Mouse (Mus musculus): ENCODE measurements around the gene Oas2. TPM values are rescaled to one million over a fixed set of nuclear protein-coding genes. Genes with fewer than 3 reads are reported as not detected.
A peak's percentile ranks its signal among the peaks of the same experiment; 100 is the strongest.

Gene Oas2
- polyA plus RNA-seq, 1 experiment from 2014 or later = 0.07 TPM

DNA sequence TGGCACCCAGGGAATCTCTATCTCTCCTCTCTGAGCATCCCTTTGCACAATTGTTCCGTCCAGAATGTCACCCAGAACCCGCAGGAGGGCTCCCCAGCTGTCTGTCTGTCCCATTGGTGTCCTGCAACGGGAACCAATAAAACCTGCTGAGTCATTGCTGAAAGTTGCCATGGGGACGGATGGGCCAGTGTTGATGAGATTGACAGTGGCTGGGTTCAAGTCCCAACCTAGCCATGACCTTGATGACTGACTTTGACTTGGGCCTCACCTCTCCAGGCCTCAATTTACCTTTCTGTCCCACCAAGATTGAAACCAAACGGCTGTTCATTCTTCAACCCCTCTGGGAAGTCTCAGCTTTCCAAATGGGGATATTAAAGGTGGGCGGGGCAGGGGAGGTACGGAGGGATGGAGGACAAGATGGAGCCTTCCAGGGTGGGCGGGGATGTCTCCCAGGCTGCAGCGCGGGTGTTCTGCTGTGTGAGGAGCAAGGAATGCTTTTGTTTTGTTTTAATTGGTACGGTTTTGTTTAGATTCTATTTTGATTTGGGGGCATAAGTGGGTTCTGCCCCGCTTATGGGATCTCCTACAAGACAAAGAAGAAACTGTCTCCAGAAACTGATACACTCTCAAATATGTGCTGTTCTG lies 23.7 kb downstream of the Oas2 start:
- H3K4me3 ChIP-seq (replicated peaks) = no peak overlapping the region
- no peak overlapping the region for H3K27ac ChIP-seq
- H3K9me3 ChIP-seq = no peaks in the 10 kb centered on the region
- ATAC-seq = no peak
- no peak overlapping the region for H3K9ac ChIP-seq (replicated peaks)
- H3K4me2 ChIP-seq (replicated peaks) = no peak overlapping the region
- no peaks in the 10 kb centered on the region for H3K36me3 ChIP-seq
- no peaks in the 10 kb centered on the region for H3K4me1 ChIP-seq (replicated peaks)
- 59% methylated on average over 12 of the region's 12 CpGs for WGBS
- no peaks in the 10 kb centered on the region for H3K27me3 ChIP-seq

DNA sequence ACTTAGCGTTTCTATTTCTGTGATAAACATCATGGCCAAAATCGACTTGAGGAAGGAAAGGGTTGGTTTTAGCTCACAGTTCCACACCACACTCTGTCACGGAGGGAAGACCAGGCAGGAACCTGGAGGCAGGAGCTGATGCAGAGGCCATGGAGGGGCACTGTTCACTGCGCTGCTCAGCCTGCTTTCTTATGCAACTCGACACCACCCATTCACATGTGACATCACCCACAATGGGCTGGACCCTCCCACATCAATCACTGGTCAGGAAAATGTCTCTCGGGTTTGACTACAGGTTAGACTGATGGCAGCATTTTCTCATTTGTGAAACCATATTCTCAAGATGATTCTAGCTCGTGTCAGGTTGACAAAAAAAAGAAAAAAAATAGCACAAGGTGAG lies 28.6 kb downstream of the Oas2 start:
- 68% methylated on average over 7 of the region's 7 CpGs for WGBS
- Histone ChIP-seq H3K4me1 (replicated peaks) (no peaks in the 10 kb centered on the region), H3K9me3 (no peaks in the 10 kb centered on the region; the same call in 1 of the 2 replicates), H3K27ac (no peak overlapping the region), H3K9ac (replicated peaks) (no peak overlapping the region), H3K4me3 (replicated peaks) (no peak overlapping the region), H3K27me3 (peaks cover 4% of the 10 kb centered on the region; the same call in 1 of the 2 replicates), H3K4me2 (replicated peaks) (no peak overlapping the region), H3K36me3 (no peaks in the 10 kb centered on the region)
- ATAC-seq = no peak

DNA sequence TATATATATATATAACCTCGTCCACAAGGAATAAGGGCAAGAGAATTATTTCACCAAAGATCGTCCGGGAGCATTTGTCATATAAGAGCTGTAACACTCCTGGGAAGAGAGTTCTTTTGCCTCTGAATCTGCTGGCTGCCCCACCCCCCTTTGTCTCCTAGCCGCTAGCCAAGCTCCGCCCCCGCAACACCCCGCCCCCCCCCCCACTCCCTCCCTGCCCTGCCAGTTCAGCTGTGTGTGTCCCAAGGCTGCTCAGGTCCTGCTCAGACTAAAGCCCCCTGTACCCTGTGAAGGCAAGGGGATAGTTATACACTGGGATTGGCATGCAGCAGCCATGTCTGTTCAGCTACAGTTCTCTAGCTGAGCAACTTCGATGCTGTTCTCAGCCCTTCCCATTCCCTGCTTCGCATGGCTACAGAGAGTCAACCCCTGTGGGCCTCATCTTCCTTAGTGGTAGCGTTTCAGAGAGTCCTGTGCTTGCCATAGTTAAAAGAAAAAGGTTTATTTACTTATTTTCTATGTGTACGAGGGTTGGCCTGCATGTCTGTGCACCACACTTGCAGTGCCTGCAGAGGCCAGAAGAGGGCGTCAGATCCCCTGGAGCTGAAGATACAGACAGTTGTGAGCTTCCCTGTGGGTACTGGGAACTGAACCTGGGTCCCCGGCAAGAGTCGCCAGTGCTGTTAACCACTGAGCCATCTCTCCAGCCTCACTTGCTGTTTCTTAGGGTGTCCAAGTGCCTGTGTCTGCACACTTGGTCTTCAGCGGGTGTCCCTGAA lies 30.9 kb downstream of the Oas2 start:
- H3K4me3 ChIP-seq (replicated peaks) = no peak overlapping the region
- no peak overlapping the region for H3K4me2 ChIP-seq (replicated peaks)
- no peaks in the 10 kb centered on the region for H3K4me1 ChIP-seq (replicated peaks)
- no peak overlapping the region for H3K9ac ChIP-seq (replicated peaks)
- ATAC-seq = no peak
- no peaks in the 10 kb centered on the region for H3K36me3 ChIP-seq
- 52% methylated on average over 15 of the region's 15 CpGs for WGBS
- H3K9me3 ChIP-seq = no peaks in the 10 kb centered on the region; the same call in 1 of the 2 replicates
- H3K27me3 ChIP-seq = peaks cover 8% of the 10 kb centered on the region
- no peak overlapping the region for H3K27ac ChIP-seq

DNA sequence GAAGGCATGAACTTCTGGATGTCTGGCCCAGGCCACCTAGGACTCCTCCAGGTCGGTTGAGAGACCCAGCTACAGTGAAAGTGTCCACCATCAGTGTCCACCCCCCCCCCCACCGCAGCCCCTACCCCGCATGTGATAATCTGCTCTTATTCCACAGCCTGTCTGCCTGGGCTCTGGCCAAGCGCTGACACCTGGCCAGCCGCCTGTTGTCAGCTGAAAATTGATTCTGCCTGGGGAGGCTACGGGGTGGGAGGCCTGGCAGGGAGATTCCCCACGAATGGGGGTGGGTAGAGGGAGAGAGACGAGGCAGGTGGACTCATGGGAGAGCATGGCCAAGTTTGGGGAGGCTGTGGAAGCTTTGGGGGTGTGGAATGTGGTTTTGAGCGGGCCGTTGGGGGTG lies 32.5 kb downstream of the Oas2 start:
- peaks cover under 1% of the 10 kb centered on the region; the same call in 1 of the 2 replicates for H3K4me1 ChIP-seq (replicated peaks)
- H3K9ac ChIP-seq (replicated peaks) = no peak overlapping the region
- 85% methylated on average over 10 of the region's 10 CpGs for WGBS
- peaks cover 24% of the 10 kb centered on the region for H3K27me3 ChIP-seq
- ATAC-seq = no peak
- no peaks in the 10 kb centered on the region; the same call in 1 of the 2 replicates for H3K9me3 ChIP-seq
- no peaks in the 10 kb centered on the region for H3K36me3 ChIP-seq
- no peak overlapping the region for H3K27ac ChIP-seq
- H3K4me3 ChIP-seq (replicated peaks) = no peak overlapping the region
- no peak overlapping the region for H3K4me2 ChIP-seq (replicated peaks)

DNA sequence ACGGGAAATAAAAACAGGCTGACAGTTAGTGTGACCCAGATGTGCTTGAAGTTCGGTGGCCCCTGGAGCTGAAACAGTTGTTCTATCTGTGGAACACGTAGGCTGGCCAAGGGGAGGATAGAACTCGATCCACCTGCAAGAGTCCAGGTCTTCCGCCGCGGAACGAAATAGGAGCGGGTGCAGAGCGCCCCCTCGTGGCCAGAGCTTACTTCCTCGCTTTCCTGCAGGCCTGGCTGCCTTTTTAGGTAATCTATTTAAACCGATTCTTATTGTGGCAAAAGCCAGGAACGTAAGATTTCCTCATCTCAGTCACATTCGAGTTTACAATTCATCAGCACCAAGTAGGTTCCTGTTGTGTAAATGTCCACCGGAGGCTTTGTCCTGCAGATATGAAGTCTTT lies 35.3 kb downstream of the Oas2 start:
- no peak overlapping the region for H3K27ac ChIP-seq
- H3K4me1 ChIP-seq (replicated peaks) = peaks cover 27% of the 10 kb centered on the region
- H3K4me3 ChIP-seq (replicated peaks) = no peak overlapping the region
- no peak overlapping the region for H3K9ac ChIP-seq (replicated peaks)
- H3K9me3 ChIP-seq = no peaks in the 10 kb centered on the region; the same call in 1 of the 2 replicates
- no peak for ATAC-seq
- H3K27me3 ChIP-seq = peaks cover 35% of the 10 kb centered on the region
- 0 out of 2 replicates have a peak overlapping the region, but pooled peaks have one; percentile 5 for H3K4me2 ChIP-seq (replicated peaks)
- 4% methylated on average over 16 of the region's 16 CpGs for WGBS
- H3K36me3 ChIP-seq = no peaks in the 10 kb centered on the region

DNA sequence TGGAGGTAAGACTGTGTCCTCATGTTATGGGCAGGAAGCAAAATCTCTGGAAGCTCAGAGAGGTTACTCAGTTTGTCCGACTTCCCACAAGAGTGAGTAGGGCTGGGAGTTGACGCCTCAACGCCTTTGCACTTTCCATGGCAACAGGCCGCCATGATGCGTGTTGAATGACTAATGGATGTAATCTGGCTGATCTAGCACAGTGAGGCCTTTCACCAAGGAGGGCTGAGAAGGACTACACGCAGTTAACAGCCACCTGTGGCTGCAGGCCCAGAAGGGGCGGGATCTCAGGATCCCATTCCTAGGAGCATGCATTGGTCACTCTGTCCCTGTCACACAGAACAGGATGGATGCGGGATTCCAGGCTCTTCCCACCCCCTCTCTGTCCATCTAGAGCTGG lies 36.9 kb downstream of the Oas2 start:
- WGBS = 64% methylated on average over 8 of the region's 8 CpGs

DNA sequence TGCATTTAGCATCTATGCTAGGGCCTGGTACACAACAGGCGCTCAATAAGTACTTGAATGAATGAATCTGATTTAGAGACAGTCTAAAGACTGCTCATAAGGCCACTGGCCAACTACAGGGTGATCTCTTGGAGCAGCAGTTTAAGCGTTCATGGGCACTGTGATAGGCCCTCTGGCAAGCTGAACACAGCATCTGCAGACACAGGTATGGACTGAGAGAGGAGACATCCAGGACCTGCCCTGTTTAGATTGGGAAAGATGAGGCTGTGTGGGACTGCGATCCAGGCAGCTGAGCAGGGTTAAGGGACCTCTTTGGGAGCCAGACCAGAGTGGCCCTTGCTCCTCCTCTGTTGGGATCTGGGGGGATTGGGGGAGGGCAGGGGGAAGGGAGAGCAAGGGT lies 37.8 kb downstream of the Oas2 start, which contains the start of gene Dtx1:
TSS of gene Dtx1 (minus strand) at position 101 of the 400 bp plus-strand sequence.
- WGBS = 31% methylated on average over 3 of the region's 3 CpGs
- Histone ChIP-seq H3K27me3 (peaks cover 35% of the 10 kb centered on the region), H3K4me2 (replicated peaks) (peak within 1 kb of the TSS; percentile 67), H3K36me3 (no peaks in the 10 kb centered on the region), H3K4me1 (replicated peaks) (peaks cover 52% of the 10 kb centered on the region), H3K9ac (replicated peaks) (peak within 1 kb of the TSS; percentile 92), H3K9me3 (no peaks in the 10 kb centered on the region), H3K4me3 (replicated peaks) (peak within 1 kb of the TSS; percentile 78), H3K27ac (peak within 1 kb of the TSS; percentile 88)
- ATAC-seq = peak; percentile 22; the same call in 1 of the 2 replicates

More for the DNA sequence above, 36.9 kb downstream of the Oas2 start:
- no peak overlapping the region for H3K4me2 ChIP-seq (replicated peaks)
- H3K36me3 ChIP-seq = no peaks in the 10 kb centered on the region
- no peak overlapping the region for H3K27ac ChIP-seq
- no peak overlapping the region for H3K4me3 ChIP-seq (replicated peaks)
- peaks cover 35% of the 10 kb centered on the region for H3K27me3 ChIP-seq
- H3K9ac ChIP-seq (replicated peaks) = no peak overlapping the region
- no peaks in the 10 kb centered on the region for H3K9me3 ChIP-seq
- peaks cover 43% of the 10 kb centered on the region for H3K4me1 ChIP-seq (replicated peaks)
- ATAC-seq = no peak

DNA sequence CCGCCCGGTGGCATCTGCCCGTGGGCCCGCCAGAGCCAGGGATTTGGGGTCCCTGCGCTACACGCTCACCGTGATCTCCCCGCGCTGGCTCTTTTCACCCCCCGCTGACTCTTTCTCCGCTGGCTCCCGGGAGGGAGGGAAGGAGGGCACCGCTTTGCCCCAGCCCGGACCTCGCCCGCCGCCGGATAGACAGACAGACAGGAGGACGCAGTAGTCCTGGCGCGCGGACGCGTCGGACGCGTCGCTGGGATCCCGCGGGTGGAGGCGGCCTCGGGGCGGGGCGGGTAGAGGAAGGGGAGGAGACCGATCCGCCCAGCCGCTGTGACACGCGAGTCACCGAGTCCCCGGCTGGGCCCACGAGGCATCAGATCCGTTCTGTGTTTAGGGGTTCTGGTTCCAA lies 38.2 kb downstream of the Oas2 start:
- peak; percentile 27; the same call in 1 of the 2 replicates for ATAC-seq
- under 1% methylated on average over 39 of the region's 43 CpGs for WGBS
- Histone ChIP-seq H3K4me1 (replicated peaks) (peaks cover 56% of the 10 kb centered on the region), H3K4me2 (replicated peaks) (peak overlapping the region; percentile 67), H3K36me3 (no peaks in the 10 kb centered on the region), H3K4me3 (replicated peaks) (peak overlapping the region; percentile 78), H3K9me3 (no peaks in the 10 kb centered on the region), H3K27me3 (peaks cover 35% of the 10 kb centered on the region), H3K9ac (replicated peaks) (peak overlapping the region; percentile 92), H3K27ac (peak overlapping the region; percentile 88)

DNA sequence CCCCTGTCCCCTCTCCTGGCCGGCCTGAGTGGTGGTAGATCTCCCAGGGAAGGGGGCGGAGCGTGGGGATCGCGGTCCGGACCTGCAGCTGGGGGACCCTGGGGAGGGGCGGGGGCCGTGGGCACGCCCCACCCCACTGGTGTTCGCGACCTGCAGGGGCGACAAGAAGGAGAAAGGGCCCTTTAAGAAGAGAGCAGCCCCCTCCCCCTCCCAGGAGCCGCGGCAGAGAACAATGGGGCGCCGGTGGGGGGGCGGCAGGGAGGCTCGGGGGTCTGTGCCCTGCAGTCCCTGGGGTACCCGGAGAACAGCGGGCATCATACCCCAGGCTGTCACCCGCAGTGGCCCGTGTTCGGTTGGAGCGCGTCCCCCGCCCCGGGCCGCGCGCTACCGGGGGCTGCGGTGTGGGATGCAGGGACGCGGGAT lies 38.8 kb downstream of the Oas2 start:
- WGBS = 1% methylated on average over 26 of the region's 34 CpGs
- peak overlapping the region; percentile 67 for H3K4me2 ChIP-seq (replicated peaks)
- H3K27ac ChIP-seq = peak overlapping the region; percentile 88
- H3K4me3 ChIP-seq (replicated peaks) = peak overlapping the region; percentile 78
- peak overlapping the region; percentile 92 for H3K9ac ChIP-seq (replicated peaks)
- peak; percentile 21; the same call in 1 of the 2 replicates for ATAC-seq
- no peaks in the 10 kb centered on the region for H3K36me3 ChIP-seq
- peaks cover 61% of the 10 kb centered on the region for H3K4me1 ChIP-seq (replicated peaks)
- no peaks in the 10 kb centered on the region for H3K9me3 ChIP-seq
- peaks cover 32% of the 10 kb centered on the region for H3K27me3 ChIP-seq

DNA sequence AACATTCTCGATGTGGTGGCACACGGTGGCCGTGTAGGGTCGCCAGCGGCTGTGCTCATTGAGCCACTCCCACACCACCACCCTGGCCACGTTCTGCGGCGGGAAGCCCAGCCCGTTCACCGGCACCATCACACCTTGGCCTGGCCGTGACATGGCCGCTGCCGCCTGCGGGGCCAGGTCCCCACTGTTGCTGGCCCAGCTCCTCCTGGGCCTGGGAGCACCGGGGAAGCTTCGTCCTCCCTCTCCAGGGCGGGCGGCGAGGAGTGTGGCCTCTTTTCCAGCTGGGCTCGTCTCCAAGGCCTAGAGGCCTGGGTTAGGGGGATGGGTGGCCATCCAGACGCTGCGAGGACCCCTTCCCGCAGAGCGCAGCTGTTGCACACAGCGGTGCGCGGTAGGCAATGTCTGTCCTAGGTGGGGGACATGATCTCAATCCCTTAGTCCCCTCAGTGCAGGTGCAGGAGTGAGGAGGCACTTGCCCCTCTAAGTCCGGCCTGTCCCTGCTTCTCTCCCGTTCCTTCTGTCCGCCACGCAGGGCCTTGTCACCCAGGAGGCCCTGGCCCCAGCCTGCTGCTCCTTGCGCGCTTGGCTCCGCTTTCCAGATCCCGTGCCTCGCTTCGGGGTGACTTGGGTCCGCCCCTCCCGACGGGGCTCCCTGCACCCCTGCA lies 39.4 kb downstream of the Oas2 start:
- Histone ChIP-seq H3K27me3 (peaks cover 32% of the 10 kb centered on the region), H3K9ac (replicated peaks) (peak overlapping the region; percentile 92), H3K36me3 (no peaks in the 10 kb centered on the region), H3K4me1 (replicated peaks) (peaks cover 66% of the 10 kb centered on the region), H3K27ac (peak overlapping the region; percentile 88), H3K4me3 (replicated peaks) (peak overlapping the region; percentile 78), H3K4me2 (replicated peaks) (peak overlapping the region; percentile 67), H3K9me3 (no peaks in the 10 kb centered on the region)
- ATAC-seq = peak; percentile 46
- 2% methylated on average over 40 of the region's 40 CpGs for WGBS

DNA sequence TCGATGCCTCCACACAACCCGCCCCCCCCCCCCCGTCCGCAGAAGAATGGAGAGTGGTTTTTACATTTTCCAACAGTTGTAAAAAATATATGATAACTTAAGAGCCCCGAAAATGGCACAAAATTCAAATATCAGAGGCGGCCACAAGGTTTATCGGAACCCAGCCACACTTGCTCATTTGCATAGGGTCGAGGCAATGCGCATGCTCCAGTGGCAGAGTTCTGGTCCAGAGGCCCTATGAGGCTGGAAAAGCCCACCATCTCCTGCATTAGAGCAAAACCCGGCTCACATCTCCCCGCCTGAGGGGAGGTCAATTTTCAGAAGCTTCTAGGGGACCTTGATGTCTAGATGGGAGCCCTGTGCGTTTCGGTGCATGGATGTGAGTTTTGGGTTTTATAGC lies 42.7 kb downstream of the Oas2 start:
- H3K9ac ChIP-seq (replicated peaks) = peak overlapping the region; percentile 59
- H3K4me2 ChIP-seq (replicated peaks) = peak overlapping the region; percentile 57
- H3K27ac ChIP-seq = no peak overlapping the region
- ATAC-seq = no peak
- H3K9me3 ChIP-seq = no peaks in the 10 kb centered on the region
- peaks cover 10% of the 10 kb centered on the region; the same call in 1 of the 2 replicates for H3K27me3 ChIP-seq
- peaks cover 77% of the 10 kb centered on the region for H3K4me1 ChIP-seq (replicated peaks)
- 27% methylated on average over 13 of the region's 13 CpGs for WGBS
- no peaks in the 10 kb centered on the region for H3K36me3 ChIP-seq
- H3K4me3 ChIP-seq (replicated peaks) = peak overlapping the region; percentile 32

All from midbrain, embryonic 13.5 days (tissue).